Mouse (Mus musculus) heart, adult 2 months (tissue): ENCODE results near the gene Gm29666. TPM values are rescaled to one million over a fixed set of nuclear protein-coding genes. Genes with fewer than 3 reads are reported as not detected.
A peak's percentile ranks its signal among the peaks of the same experiment; 100 is the strongest.

Source experiments
- DNase-seq, 2 experiments: peaks; one replicate each; pipeline ENCODE4 v3.0.0; 2021
- H3K27ac ChIP-seq: fragments of 200-600 bp; 2 replicates; pipeline ENCODE4 v1.8.1; 2022
- H3K27me3 ChIP-seq: fragments of 200-500 bp; 2 replicates; pipeline ENCODE4 v1.6.1; 2012; ENCODE audit warnings: mild to moderate bottlenecking, low read length, inconsistent platforms, mixed read lengths; ENCODE audit not compliant: control insufficient read depth, insufficient read depth
- H3K36me3 ChIP-seq: fragments of 200-500 bp; 2 replicates; pipeline ENCODE4 v1.6.1; 2012; ENCODE audit warnings: low read length, inconsistent platforms; ENCODE audit not compliant: control insufficient read depth, insufficient read depth
- H3K4me1 ChIP-seq: fragments of 200-500 bp; 2 replicates; pipeline ENCODE4 v1.6.1; 2011; ENCODE audit warnings: low read length; ENCODE audit not compliant: control insufficient read depth, insufficient read depth
- H3K4me3 ChIP-seq: fragments of 200-600 bp; 2 replicates; pipeline ENCODE4 v1.8.1; 2022
- H3K79me2 ChIP-seq: fragments of 200-500 bp; replicated peaks from 2 replicates; pipeline ENCODE4 v1.6.1; 2012; ENCODE audit warnings: mild to moderate bottlenecking, inconsistent platforms, low read length, moderate library complexity, mixed read lengths; ENCODE audit not compliant: control insufficient read depth, insufficient read depth
- H3K9ac ChIP-seq: fragments of 200-500 bp; 2 replicates; pipeline ENCODE4 v1.6.1; 2012; ENCODE audit warnings: low read depth, mild to moderate bottlenecking, control low read depth, inconsistent platforms, low read length, mixed read lengths
- CTCF ChIP-seq: fragments of 200-600 bp; IDR thresholded peaks from 2 replicates; pipeline ENCODE4 v1.8.1; 2022; ENCODE audit warnings: antibody characterized with exemption, mild to moderate bottlenecking, moderate library complexity
- EP300 ChIP-seq: fragments of 200-500 bp; IDR thresholded peaks from 2 replicates; pipeline ENCODE4 v1.6.1; 2011; ENCODE audit warnings: low read depth, low read length, control low read depth; ENCODE audit not compliant: insufficient read depth
- POLR2A ChIP-seq: fragments of 200-500 bp; IDR thresholded peaks from 2 replicates; pipeline ENCODE4 v1.6.1; 2011; ENCODE audit warnings: mild to moderate bottlenecking, low read depth, low read length, control low read depth; ENCODE audit not compliant: insufficient read depth
- WGBS: fragments of 180-500 bp; shearing (Covaris S2); methylation state at CpG from one replicate; pipeline ENCODE4 v1.1.7; 2018; 5-methylcytosine and 5-hydroxymethylcytosine counted together
- intact Hi-C: fragments of 180-260 bp; cut with DNase I; formaldehyde crosslinking; loops from one replicate; pipeline ENCODE4 v1.15.1; 2025
- polyA plus RNA-seq: library from polyadenylated mRNA; depleted of rRNA; stranded (reverse); fragments of >200 nt; gene quantifications from 2 replicates; pipeline ENCODE4 v1.2.3, GENCODE M21; 2012
- total RNA-seq, 2 experiments: library from RNA; stranded (reverse); gene quantifications; 2 replicates each; pipeline ENCODE4 v1.2.3; 2021

Gm29666 gene
- total and polyA plus RNA-seq, 3 experiments, result 0.11 to 0.16 (median 0.13) TPM

DNA sequence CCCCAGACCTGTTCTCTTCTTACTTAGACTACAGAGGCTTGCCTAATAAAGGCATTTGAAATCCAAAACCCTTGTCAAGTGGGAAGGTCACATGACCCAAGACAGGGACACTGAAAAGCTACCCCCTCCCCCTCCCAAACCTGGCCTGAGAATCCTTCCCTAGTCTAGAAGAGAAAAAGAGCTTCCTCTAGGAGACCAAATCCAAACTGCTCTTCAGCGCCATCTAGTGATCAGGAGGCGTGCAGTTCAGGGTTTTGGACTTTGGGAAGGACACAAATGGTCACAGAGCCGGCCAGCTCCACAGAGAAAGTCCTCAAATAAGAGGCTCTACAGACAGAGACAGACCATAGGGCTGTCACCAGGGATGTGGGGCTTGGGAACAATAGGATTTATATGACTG is 28.2 kb downstream of the Gm29666 start:
- intact Hi-C loops, result loop anchor here (1.0 to 5.0 kb wide), 4 partner anchors 35 to 134 kb away; partner anchors contain the start of gene Phf21b
- TF ChIP-seq EP300 (0 out of 2 replicates have a peak, but pooled peaks have one; percentile 11), POLR2A (no peak)
- no peaks in the 10 kb centered on the region for H3K27me3 ChIP-seq
- no peaks in the 10 kb centered on the region for H3K79me2 ChIP-seq
- WGBS, result 3% methylated on average over 3 of the region's 3 CpGs
- DNase-seq, result peak; percentile 39 to 64
- H3K27ac ChIP-seq, result no peak overlapping the region
- no peaks in the 10 kb centered on the region for H3K4me1 ChIP-seq
- H3K36me3 ChIP-seq, result no peaks in the 10 kb centered on the region
- no peak overlapping the region for H3K4me3 ChIP-seq
- no peak overlapping the region for H3K9ac ChIP-seq

DNA sequence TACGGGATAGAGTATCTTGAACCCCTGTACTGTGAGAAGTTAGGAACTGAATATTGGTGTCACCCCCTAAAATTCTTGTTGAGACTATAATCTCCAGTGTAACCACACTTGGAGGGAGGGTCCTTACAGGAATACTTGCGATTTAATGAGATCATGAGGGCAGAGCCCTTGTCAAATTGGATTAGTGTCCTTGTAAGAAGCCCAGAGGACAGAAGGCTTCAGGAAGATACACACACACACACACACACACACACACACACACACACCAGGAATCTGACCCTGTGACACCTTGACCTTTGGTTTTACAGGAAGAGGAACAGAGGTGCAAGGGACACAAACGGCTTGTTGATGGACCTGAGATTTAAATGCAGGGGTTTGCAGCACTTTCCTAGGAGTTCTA is 28.6 kb downstream of the Gm29666 start:
- Histone ChIP-seq H3K36me3 (no peaks in the 10 kb centered on the region), H3K4me3 (no peak overlapping the region), H3K79me2 (no peaks in the 10 kb centered on the region), H3K27ac (no peak overlapping the region), H3K9ac (no peak overlapping the region), H3K27me3 (no peaks in the 10 kb centered on the region), H3K4me1 (no peaks in the 10 kb centered on the region)
- TF ChIP-seq POLR2A, result no peak
- no peak for TF ChIP-seq CTCF
- TF ChIP-seq EP300, result no peak
- intact Hi-C loops, result loop anchor here (1.0 to 5.0 kb wide), 3 partner anchors 88 to 134 kb away; no protein-coding TSS in a partner anchor
- 44% methylated on average over 3 of the region's 3 CpGs for WGBS
- no peak for DNase-seq

DNA sequence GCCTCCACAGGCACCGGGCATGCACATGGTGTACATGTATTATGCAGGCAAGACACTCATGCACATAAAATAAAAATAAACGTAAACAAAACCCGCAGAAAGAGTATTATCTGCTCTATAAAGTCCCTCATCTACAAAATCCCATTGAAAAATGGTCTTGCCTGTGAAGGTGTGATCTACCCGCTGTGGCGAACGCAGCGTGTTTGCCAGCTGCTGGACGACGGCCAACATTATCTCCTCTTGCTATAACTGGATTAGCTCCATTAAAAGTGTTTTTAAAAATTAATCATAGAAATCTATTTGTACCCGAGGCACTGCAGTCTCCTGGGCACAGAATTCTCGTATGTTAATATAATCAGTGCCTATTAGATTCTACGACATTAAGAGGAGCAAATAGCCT is 31.8 kb downstream of the Gm29666 start:
- Histone ChIP-seq H3K4me3 (no peak overlapping the region), H3K79me2 (no peaks in the 10 kb centered on the region), H3K36me3 (no peaks in the 10 kb centered on the region), H3K27me3 (no peaks in the 10 kb centered on the region; the same call in 1 of the 2 replicates), H3K4me1 (no peaks in the 10 kb centered on the region), H3K27ac (no peak overlapping the region), H3K9ac (no peak overlapping the region)
- TF ChIP-seq EP300, result no peak
- TF ChIP-seq POLR2A, result no peak
- TF ChIP-seq CTCF, result no peak
- WGBS, result 61% methylated on average over 12 of the region's 12 CpGs
- no peak for DNase-seq
- intact Hi-C loops, result no loop called here

DNA sequence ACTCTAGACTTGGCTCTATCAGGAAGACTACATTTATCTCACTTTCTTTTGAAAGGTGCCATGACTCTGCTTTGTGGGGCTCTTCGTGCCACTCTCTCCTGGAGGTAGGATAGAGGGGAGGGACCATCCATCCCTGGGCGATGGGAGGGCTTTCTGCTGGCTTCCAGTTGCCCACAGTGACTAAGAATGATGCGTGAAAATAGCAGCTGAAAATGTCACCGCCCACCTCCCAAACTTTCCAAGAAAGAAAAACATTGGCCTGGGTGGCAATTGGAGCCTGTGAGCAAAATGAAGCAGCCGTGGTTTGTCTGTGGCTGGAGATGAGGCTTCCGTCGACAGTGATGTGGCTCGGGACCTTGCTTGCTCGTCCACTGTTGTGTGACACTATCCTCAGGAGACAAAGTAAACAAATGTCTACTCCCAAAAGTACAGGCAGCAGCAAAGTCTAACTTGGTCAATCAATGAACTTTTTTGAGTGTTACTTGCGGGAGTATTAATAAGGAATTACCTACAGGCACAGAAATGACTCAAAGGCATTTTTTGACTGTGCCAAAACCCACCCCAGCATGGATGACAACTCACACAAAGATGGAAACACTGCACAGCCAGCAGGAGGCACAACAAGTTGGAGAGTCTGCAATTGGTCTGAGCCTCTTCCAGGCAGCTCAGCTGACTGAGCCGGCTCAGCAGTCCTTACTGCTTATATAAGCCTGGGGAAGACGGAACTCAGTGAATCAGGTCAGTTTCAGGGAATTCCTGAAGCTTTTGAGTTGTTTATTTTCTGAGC is 42.6 kb downstream of the Gm29666 start:
- Histone ChIP-seq H3K4me1 (no peaks in the 10 kb centered on the region), H3K79me2 (no peaks in the 10 kb centered on the region), H3K27ac (no peak overlapping the region), H3K9ac (no peak overlapping the region), H3K36me3 (no peaks in the 10 kb centered on the region), H3K4me3 (no peak overlapping the region), H3K27me3 (no peaks in the 10 kb centered on the region)
- no peak for DNase-seq
- TF ChIP-seq CTCF (no peak), POLR2A (no peak), EP300 (no peak)
- 70% methylated on average over 12 of the region's 12 CpGs for WGBS
- intact Hi-C loops, result no loop called here

DNA sequence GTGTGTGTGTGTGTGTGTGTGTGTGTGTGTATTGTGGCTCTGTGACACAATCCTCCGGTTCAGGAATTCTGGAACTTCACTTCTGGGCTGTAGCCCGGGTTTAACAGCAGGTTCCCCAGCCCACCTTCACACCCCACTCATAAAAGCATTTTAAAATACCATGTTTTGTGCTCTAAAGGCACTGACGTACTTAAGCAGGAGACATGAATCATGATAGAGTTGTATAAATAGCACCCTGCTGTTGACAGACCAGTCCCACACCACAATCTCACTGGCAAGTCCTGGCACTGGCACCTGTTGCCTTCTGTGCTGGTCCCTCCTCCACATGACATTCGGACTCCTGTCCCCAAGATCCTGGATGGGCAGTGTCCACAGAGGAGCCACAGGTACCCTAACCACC is 46.0 kb downstream of the Gm29666 start:
- WGBS, result 59% methylated on average over 4 of the region's 4 CpGs
- TF ChIP-seq POLR2A (no peak), CTCF (no peak), EP300 (no peak)
- Histone ChIP-seq H3K27me3 (no peaks in the 10 kb centered on the region), H3K4me3 (no peak overlapping the region), H3K4me1 (no peaks in the 10 kb centered on the region), H3K79me2 (no peaks in the 10 kb centered on the region), H3K36me3 (no peaks in the 10 kb centered on the region), H3K27ac (no peak overlapping the region), H3K9ac (no peak overlapping the region)
- intact Hi-C loops, result no loop called here
- no peak for DNase-seq

DNA sequence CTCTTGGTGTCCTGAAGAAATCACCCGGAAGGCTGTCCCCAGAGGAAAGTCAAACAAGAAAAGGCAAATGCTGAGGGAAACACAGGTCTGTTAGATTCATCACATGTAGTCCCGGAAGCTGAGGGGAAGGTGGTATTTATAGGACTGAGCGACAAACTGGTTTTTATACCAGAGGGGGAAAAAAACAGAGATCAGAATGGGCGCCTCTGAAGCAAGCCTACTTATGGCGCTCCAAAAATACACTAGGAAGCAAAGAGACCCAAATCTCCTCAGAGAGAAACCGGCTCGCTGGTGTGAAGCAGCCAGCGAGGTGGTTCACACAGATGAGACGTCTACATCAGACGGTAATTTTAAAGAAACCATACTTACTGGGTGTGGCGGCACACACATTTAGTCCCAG is 46.8 kb downstream of the Gm29666 start:
- no peaks in the 10 kb centered on the region for H3K36me3 ChIP-seq
- WGBS, result 76% methylated on average over 11 of the region's 11 CpGs
- peak overlapping the region; percentile 2; the same call in 1 of the 2 replicates for H3K27ac ChIP-seq
- no peak for TF ChIP-seq EP300
- no peak for TF ChIP-seq CTCF
- no peak for TF ChIP-seq POLR2A
- intact Hi-C loops, result no loop called here
- no peak for DNase-seq
- no peak overlapping the region for H3K4me3 ChIP-seq
- no peaks in the 10 kb centered on the region for H3K79me2 ChIP-seq
- H3K9ac ChIP-seq, result no peak overlapping the region
- H3K4me1 ChIP-seq, result no peaks in the 10 kb centered on the region
- no peaks in the 10 kb centered on the region for H3K27me3 ChIP-seq
